Mouse (Mus musculus) brain, embryonic 14.5 days (tissue): ENCODE results near the gene Ptpn5. TPM values are rescaled to one million over a fixed set of nuclear protein-coding genes. Genes with fewer than 3 reads are reported as not detected.

Experiments
- DNase-seq: peaks from one replicate; pipeline ENCODE4 v3.0.0-alpha.2; 2011; ENCODE audit warnings: low read depth
- CTCF ChIP-seq: fragments of 200-500 bp; IDR thresholded peaks from 2 replicates; pipeline ENCODE4 v1.5.1; 2012; ENCODE audit warnings: inconsistent platforms, mild to moderate bottlenecking, moderate library complexity, borderline replicate concordance; ENCODE audit not compliant: insufficient read depth, insufficient read length; ENCODE audit errors: extremely low read depth
- POLR2A ChIP-seq: fragments of 200-500 bp; IDR thresholded peaks from 2 replicates; pipeline ENCODE4 v1.6.1; 2012; ENCODE audit warnings: mild to moderate bottlenecking, inconsistent platforms, borderline replicate concordance; ENCODE audit not compliant: poor library complexity, insufficient read depth, insufficient read length, severe bottlenecking; ENCODE audit errors: extremely low read depth
- polyA plus RNA-seq: library from polyadenylated mRNA; depleted of rRNA; stranded (reverse); fragments of >200 nt; gene quantifications from 2 replicates; pipeline ENCODE4 v1.2.3, GENCODE M21; 2012

Gene Ptpn5
- polyA plus RNA-seq, 1 experiment = 218 TPM

DNA sequence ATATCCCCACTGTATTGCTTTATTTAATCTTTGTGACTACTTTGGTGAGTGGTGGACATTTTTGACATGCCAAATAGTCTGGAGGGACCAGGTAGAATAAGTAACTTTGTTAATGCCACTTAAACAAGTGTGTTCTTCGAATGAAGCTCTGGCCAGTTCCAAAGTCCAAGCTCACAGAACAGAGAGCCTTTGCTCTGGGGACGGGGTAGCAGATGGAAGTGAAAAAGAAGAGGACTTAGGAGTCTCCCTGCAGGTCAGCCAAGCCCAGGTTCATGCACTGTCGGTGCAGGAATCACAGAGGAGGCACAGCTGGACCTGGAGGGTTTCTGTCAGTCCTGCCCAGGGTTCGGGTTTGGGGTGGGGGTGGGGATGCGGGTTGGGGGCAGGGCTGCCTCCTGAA, 1.1 kb upstream of the Ptpn5 start:
- no peak for DNase-seq
- TF ChIP-seq CTCF (no peak), POLR2A (no peak)

DNA sequence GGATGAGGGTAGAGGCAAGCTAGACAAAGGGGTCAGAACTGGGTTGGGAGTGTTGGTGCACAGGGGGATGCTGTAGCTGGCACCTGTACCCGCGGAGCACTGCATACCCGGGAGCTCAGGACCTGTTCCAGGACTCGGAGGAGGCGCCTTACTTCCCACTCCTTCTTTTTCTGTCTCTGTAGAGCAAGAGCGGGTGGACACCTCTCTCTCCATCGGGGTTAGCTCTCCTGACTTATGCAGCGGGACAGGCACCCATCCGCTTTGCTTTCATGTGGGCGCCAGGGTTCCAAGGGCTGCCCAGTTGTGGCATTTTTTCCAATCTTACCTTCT, 588 bp downstream of the Ptpn5 start:
- no peak for TF ChIP-seq POLR2A
- no peak for TF ChIP-seq CTCF
- DNase-seq = no peak

DNA sequence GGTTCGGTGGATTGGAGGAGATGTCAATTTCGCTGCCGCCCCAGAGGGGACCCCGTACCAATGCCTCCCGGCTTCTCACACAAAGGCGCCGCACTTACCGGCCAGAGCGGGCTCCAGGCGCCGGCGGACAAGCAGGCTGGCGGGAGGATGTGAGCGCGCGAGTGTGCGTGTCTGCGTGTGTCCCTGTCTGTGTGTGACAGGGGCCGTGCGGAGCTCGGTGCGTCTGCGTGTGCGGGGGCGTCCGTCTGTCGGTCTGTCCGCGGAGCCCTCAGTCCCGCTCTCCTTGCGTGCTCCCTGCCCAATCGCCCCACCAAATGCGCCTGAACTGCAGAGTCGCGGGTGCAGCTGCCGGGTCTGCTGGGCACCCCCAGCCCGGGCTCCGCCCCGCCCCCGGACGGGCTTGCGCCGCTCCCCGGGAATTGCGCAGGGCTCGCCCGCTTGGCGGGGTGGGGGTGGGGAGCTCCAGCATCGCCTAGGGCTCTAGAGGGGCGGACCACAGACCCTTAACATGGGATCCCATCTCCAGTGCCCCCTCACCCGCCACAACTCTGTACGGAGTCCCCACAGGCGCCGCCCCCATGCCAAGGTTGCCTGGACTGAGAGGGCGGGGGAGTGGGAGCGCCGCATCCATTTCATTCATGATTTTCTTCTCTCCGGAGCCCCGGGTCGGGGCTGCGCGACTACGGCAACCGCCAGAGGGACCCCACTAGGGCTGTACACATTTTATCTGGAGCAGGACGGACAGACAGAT, 1.1 kb downstream of the Ptpn5 start:
- DNase-seq = peak; percentile 87
- no peak; the same call in 1 of the 2 replicates for TF ChIP-seq POLR2A
- peak; percentile 55; the same call in 1 of the 2 replicates for TF ChIP-seq CTCF

DNA sequence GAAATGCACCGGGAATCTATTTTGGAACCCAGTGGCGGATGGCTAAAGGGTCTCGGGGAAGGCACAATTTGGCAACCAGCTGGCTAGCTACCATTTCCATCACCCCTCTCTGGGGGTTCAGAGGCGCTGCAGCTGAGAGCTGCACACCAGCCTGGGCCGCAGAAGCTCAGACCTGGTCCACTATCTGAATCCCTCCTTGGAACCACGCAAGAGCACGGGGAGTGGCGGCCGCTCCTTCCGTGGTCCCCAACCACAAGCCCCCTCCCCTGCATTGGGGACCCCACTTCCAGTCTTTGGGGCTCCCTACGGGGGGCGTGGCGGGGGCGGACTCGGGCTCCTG, 1.7 kb downstream of the Ptpn5 start:
- TF ChIP-seq CTCF = no peak
- no peak; the same call in 1 of the 2 replicates for TF ChIP-seq POLR2A
- DNase-seq = no peak

DNA sequence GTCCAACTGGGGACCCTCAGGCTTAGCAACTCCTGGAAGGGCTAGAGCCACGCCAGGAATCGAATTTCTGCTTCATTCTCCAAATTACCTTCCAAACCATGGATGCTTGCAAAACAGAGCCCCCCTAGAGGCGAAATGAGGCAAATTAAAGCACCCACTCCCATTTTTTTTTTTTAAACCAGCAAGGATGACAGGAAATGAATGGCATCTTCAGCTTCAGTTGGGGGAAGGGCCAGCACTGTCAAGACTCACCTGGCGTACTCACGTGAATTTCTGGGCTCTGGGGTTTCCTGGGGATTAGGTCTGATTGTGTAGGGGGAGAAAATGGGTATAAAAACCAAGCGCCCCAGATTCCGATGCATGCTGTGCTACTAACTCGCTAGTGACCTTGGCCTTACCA, 2.2 kb downstream of the Ptpn5 start:
- DNase-seq = peak; percentile 18
- TF ChIP-seq POLR2A = no peak
- TF ChIP-seq CTCF = no peak; the same call in 1 of the 2 replicates

DNA sequence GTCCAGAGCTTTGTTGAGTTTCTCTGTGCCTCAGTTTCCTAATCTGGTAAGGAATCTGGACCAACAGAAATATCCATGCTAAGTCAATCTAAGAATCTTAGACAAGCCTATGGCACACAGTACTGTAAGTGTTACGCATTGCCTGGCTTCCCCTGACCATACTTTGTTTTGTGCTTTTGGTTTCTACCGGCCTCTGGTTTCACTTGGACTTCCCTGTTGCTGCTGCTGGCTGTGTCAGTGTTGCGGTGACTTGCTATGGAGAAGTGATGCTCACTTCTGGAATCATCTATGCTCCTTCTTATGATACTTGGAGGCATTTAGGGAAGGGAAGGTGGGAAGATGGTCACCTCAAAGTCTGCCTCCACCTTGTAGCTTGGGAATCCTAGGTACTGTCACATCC, 11.5 kb downstream of the Ptpn5 start:
- no peak for DNase-seq
- TF ChIP-seq CTCF (no peak), POLR2A (no peak)

DNA sequence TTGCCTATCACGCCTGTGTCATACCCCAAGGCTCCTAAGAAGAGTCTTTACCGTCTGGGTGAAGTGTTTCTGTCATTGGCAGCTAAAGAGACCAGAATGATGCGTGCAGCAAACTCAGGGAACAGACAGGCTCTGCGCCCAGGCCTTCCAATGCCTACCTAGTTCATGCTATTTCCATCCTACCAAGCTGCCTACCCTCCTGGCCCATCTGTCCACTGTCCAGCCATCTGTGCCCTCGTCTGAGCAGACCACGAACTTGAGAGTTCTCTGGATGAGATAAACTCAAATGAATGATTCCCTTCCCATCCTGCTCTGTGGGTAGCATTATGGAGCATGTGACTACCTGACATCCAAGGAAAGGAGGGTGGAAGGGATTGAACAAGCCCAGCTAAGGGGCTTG, 16.8 kb downstream of the Ptpn5 start:
- TF ChIP-seq POLR2A = no peak
- no peak for TF ChIP-seq CTCF
- no peak for DNase-seq

DNA sequence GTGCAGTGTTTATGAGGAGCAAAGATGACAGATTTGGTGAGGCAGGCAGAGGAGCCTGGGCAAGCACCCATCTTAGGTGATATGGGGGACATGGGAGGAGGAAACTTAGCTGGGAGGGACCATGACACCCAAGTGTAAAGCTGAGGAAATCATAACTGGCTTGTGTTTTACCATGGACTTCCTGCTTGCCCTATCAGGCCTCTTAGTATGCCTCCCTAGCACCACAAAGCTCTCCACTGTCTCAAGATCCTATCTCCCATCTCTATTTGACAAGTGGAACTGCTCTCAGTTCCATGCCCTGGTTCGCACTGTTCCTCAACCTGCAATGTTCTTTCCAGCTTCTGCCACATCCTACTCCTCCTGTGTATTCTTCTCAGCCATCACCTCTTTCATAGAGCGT, 18.0 kb downstream of the Ptpn5 start:
- TF ChIP-seq POLR2A (no peak), CTCF (no peak)
- no peak for DNase-seq

DNA sequence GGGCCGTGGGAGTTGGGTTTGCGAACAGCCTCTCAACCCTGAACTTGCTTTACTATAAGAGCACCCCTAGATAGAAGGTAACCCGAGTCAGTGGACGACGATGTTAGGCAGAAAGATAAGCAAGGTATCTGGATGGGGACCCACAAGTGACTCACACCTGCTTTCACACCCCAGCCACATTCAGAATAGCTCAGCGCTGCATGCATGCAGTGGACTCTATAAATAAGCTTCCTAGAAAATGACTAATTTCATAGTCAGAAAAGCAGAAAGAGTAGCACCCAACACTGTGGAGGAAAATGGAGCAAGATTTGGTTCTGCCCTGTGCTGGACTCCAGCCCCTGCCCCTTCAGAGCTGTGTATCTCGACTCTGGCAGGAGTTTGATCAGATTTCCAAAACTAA, 20.1 kb downstream of the Ptpn5 start:
- TF ChIP-seq POLR2A (no peak), CTCF (no peak)
- DNase-seq = no peak

DNA sequence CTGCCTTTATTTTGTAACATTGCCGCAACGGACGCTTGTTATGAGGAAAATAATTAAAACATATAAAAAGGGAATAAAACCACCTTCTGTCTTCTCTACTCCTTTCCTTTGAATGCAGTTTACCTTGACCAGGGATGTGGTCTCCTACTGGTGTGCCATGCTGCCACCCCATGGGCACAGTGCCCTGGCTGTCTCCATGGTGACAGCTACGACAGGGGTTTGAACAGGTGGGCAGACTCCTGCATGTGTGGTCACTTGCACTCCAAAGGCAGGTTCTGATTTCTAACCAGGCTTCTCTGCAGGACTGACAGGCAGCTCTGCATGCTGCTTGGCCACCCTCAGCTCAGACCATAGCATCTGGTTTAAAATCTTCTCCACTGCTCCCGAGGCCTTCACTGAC, 21.4 kb downstream of the Ptpn5 start:
- TF ChIP-seq CTCF (no peak), POLR2A (no peak)
- no peak for DNase-seq

DNA sequence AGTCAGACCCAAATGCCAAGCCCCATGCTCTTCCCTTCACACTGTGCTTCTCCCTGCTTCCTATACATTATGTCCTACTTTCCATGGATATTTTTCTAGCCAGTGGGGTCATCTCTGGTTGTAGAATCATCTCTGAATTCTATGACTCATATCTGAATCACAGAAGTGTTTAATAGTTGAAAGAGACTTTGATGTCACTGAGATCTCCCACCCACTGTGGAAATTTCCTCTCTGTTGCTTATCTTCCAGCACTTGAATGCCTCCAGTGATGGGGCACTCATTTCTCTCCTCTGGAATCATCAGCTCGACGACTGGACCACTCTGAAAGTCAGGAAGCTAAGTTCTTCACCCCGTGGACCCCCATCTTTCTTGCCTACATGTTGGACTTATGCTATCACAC, 22.4 kb downstream of the Ptpn5 start:
- DNase-seq = no peak
- TF ChIP-seq CTCF (no peak), POLR2A (no peak)

DNA sequence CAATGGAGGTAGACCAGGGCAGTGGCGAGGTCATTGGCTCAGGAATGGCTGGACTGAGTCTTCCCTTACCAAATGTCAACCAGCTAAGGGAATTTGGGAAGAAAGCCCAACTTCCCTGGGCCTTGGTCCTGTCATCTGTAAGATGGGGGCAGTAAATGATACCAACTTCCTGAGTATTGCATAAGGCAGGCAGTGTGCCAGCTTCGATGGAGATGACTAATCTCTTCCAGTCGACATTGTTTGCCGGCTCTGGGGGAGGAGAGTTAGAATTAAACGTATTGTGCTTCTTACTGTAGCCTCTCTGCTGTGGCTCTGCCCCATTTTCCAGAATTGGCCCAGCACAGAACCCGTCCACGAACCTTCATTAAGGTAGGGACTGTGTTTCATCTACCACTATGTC, 23.0 kb downstream of the Ptpn5 start:
- no peak for TF ChIP-seq POLR2A
- TF ChIP-seq CTCF = no peak

DNA sequence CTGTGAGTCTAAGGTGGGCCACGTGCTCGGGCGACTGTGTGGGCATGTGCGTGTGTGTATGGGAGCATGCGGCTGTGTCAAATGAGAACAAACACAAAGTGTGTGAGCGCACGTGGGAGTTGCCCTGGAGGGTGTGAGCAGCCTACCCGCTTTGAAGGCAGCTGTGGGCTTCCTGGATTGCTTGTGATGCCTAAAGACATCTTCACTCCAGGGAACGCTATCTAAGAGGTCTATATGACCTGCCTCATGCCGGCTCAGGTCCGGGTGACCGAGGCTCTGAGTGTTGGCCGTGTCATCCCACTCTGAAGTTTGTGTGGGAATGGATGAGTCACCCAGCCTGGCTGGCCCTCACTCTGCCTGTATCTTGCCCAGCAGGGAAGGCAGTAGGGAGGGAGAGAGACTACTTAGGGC, 24.7 kb downstream of the Ptpn5 start:
- TF ChIP-seq POLR2A = no peak
- no peak for TF ChIP-seq CTCF
- DNase-seq = no peak

More for the DNA sequence above, 23.0 kb downstream of the Ptpn5 start:
- DNase-seq = no peak

DNA sequence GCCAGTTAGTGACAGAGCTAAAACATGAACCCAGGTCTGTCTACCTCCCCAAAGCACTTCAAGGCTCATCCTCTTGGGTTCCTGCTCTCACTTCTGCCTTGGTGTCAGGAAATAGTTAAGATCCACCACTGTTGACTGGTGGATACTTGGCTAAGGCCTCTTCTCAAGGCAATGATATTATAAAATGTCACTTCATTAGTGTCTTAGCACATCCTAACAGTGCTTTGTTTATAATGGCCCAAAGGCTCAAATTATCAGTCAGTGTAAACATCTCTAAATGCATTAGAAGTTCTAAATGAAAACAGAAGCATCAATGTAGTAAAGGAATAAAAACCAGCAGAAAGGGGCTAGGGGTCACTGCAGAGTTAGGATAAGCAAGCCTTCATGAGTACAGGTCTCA, 26.5 kb downstream of the Ptpn5 start:
- no peak for DNase-seq
- TF ChIP-seq CTCF (no peak), POLR2A (no peak)
